Mouse (Mus musculus): Measurements from ENCODE around the gene Myo16.

DNA sequence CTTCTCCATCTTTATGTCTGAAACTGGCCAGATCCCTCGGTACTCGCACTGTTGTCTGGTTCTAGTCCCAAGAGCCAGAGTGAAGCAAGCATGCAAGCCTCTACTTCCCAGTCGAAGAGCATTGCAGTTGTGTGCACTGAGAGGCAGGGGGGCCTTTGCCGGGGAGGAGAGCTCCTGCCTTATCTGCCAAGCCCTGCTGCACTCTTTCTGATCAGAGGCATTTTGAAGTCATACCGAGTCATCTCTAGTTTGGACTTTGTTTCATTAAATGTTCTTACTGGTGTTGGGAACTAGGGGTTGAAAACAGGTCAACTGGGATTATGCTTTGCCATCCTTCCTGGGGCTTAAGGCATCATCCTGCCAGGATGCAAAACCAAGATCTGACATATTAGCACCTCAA is 445.2 kb downstream of the Myo16 start:
- no peak for TF ChIP-seq EP300 (IDR thresholded peaks at IDR 0.05; ENCODE audit: low read depth)
- TF ChIP-seq CTCF (IDR thresholded peaks at IDR 0.05; ENCODE audit: low read depth) = no peak
